ENCODE assay signal across 1 mouse cellular context in the genomic region with DNA sequence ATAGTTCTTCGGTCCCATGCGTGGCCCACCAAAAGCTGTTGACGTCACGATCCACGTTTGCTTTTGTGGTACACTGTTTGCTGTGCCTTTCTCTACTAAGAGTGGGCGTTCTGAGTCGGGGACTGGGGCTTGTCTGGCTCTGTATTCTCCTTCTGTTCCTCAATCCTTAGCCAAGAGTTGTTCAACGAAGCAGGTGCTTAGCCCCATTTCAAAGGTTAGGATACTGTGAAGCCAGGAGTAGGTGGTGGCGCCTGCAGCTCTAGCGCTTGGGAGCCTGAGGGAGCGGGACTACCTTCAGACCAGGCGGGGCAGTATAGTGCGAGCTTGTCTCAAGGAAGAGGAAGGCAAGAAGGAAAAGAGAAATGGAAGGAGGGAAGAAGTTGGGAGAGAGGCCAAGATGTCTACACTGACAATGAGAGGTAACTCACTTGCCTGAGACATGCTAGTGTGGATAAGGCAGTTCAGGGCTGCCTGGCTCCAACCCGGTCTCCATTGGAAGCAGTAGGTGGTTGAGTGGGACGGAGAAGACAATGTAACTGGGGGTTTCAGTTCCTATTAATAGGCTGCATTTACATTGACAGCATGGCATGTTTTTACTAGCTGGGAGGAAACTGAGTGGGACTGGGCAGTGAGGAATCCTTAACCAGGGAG.
TF ChIP-seq lines count a peak whose summit lies in the region.

No protein-coding gene starts in this region.

TF ChIP-seq in myocyte, 11 proteins besides CTCF, POLR2A, EP300 and RAD21:
- TF ChIP-seq TCF3 (IDR thresholded peaks at IDR 0.05; ENCODE audit: insufficient read length, low read depth) (no peak), MAX (IDR thresholded peaks at IDR 0.05; ENCODE audit: low read depth) (no peak), REST (IDR thresholded peaks at IDR 0.05; ENCODE audit: insufficient read depth, insufficient read length) (no peak), CEBPB (IDR thresholded peaks at IDR 0.05; ENCODE audit: insufficient read depth, poor library complexity, severe bottlenecking) (no peak), SRF (IDR thresholded peaks at IDR 0.05; ENCODE audit: control insufficient read depth, insufficient read length, low read depth) (no peak), POLR2AphosphoS2 (IDR thresholded peaks at IDR 0.05; ENCODE audit: insufficient read length, low read depth) (no peak), MYOD1 (IDR thresholded peaks at IDR 0.05; ENCODE audit: control insufficient read depth in 1 of 3, insufficient read length in 2 of 3, low read depth in 2 of 3) (no peak), TCF12 (IDR thresholded peaks at IDR 0.05; ENCODE audit: insufficient read depth, poor library complexity, severe bottlenecking) (no peak)
